Mouse (Mus musculus) midbrain, embryonic 14.5 days (tissue): Measurements from ENCODE around the gene Grid1. TPM values are rescaled to one million over a fixed set of nuclear protein-coding genes. Genes with fewer than 3 reads are reported as not detected.
A peak's percentile ranks its signal among the peaks of the same experiment; 100 is the strongest.

ENCODE experiments used
- ATAC-seq: fragments of 200-750 bp; cut with Nextera tagmentation; 2 replicates; pipeline ENCODE4 v1.8.0; 2017; ENCODE audit warnings: moderate number of reproducible peaks, moderate library complexity; ENCODE audit not compliant: low FRiP score, low TSS enrichment
- DNase-seq: peaks from one replicate; pipeline ENCODE4 v3.0.0-alpha.2; 2015
- H3K27ac ChIP-seq: fragments of 300-500 bp; sonication (generic); replicated peaks from 2 replicates; pipeline ENCODE4 v1.5.1; 2014; ENCODE audit warnings: mild to moderate bottlenecking, low read depth, low read length, moderate library complexity
- H3K27me3 ChIP-seq: fragments of 300-500 bp; sonication (generic); 2 replicates; pipeline ENCODE4 v1.6.1; 2014; ENCODE audit warnings: low read length, control low read depth, mixed read lengths; ENCODE audit not compliant: control insufficient read depth, insufficient read depth
- H3K36me3 ChIP-seq: fragments of 300-500 bp; sonication (generic); 2 replicates; pipeline ENCODE4 v1.6.1; 2014; ENCODE audit warnings: low read length, control low read depth; ENCODE audit not compliant: control insufficient read depth, insufficient read depth
- H3K4me1 ChIP-seq: fragments of 300-500 bp; sonication (generic); 2 replicates; pipeline ENCODE4 v1.6.1; 2014; ENCODE audit warnings: mild to moderate bottlenecking, antibody characterized with exemption, low read length, control low read depth; ENCODE audit not compliant: control insufficient read depth, insufficient read depth
- H3K4me2 ChIP-seq: fragments of 300-500 bp; sonication (generic); 2 replicates; pipeline ENCODE4 v1.6.1; 2014; ENCODE audit warnings: mild to moderate bottlenecking, low read length, moderate library complexity
- H3K4me3 ChIP-seq: fragments of 300-500 bp; sonication (generic); replicated peaks from 2 replicates; pipeline ENCODE4 v1.5.1; 2014; ENCODE audit warnings: low read depth, low read length
- H3K9ac ChIP-seq: fragments of 300-500 bp; sonication (generic); replicated peaks from 2 replicates; pipeline ENCODE4 v1.6.1; 2014; ENCODE audit warnings: mild to moderate bottlenecking, low read length, moderate library complexity
- H3K9me3 ChIP-seq: fragments of 300-500 bp; sonication (generic); 2 replicates; pipeline ENCODE4 v1.6.1; 2016; ENCODE audit warnings: low read length, control low read depth, mixed read lengths; ENCODE audit not compliant: control insufficient read depth
- WGBS: fragments of 180-500 bp; shearing (Covaris S2); extraction: QIAGEN DNeasy Blood & Tissue Kit; methylation state at CpG from one replicate; pipeline ENCODE4 v1.1.7; 2014; 5-methylcytosine and 5-hydroxymethylcytosine counted together
- polyA plus RNA-seq: library from polyadenylated mRNA; unstranded; fragments of >200 nt; fragmentation: Nextera tagmentation; extraction: Ambion mirVana; gene quantifications from 2 replicates; pipeline ENCODE4 v1.2.1, GENCODE M21; 2014

Gene Grid1
- polyA plus RNA-seq, 1 experiment from 2014 or later: 5.1 TPM

GRCm38 (mm10) chr14:34945471-34946313 is 125.8 kb downstream of the Grid1 start:
- 0 out of 2 replicates have a peak, but pooled peaks cover 3% of the 10 kb centered on the region for H3K4me1 ChIP-seq
- DNase-seq (peak; percentile 57), ATAC-seq (peak; percentile 61)
- H3K9ac ChIP-seq: no peak overlapping the region
- H3K4me3 ChIP-seq: no peak overlapping the region
- H3K36me3 ChIP-seq: no peaks in the 10 kb centered on the region
- WGBS: 82% methylated on average over 17 of the region's 17 CpGs
- no peaks in the 10 kb centered on the region for H3K9me3 ChIP-seq
- H3K27me3 ChIP-seq: no peaks in the 10 kb centered on the region
- H3K4me2 ChIP-seq: no peak overlapping the region
- peak overlapping the region; percentile 50; the same call in 1 of the 2 replicates for H3K27ac ChIP-seq

- ATAC-seq: peak; percentile 72
- Histone ChIP-seq H3K4me2 (no peak overlapping the region), H3K9me3 (no peaks in the 10 kb centered on the region), H3K4me1 (0 out of 2 replicates have a peak, but pooled peaks cover 3% of the 10 kb centered on the region), H3K9ac (no peak overlapping the region), H3K4me3 (no peak overlapping the region), H3K27ac (peak overlapping the region; percentile 71), H3K36me3 (no peaks in the 10 kb centered on the region), H3K27me3 (no peaks in the 10 kb centered on the region)
- DNase-seq: no peak
- 56% methylated on average over 2 of the region's 2 CpGs for WGBS
Observed at GRCm38 (mm10) chr14:34946314-34946583, 126.3 kb downstream of the Grid1 start.

DNA sequence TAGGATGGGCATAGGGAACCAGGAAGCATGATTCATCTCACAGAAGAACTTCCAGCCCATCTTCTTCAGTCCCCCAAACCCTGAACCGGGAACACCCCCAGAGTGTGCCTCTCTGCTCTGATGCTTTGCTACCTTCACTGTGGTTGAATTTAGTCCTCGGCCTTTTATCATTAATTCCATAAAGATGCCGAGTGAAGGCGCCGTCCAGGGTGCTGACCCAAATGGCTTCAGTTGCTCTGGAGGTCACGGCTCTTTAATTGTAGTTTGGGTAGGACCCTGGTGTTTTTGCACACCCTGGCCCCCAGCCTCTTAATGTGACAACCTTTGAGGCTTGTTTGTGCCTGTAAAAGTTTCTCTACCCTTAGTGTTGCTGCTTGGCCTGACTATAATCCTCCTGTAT is 128.3 kb downstream of the Grid1 start:
- Histone ChIP-seq H3K4me3 (no peak overlapping the region), H3K27ac (no peak overlapping the region), H3K9ac (no peak overlapping the region), H3K36me3 (no peaks in the 10 kb centered on the region), H3K27me3 (no peaks in the 10 kb centered on the region), H3K9me3 (no peaks in the 10 kb centered on the region), H3K4me1 (0 out of 2 replicates have a peak, but pooled peaks cover 3% of the 10 kb centered on the region), H3K4me2 (no peak overlapping the region)
- 82% methylated on average over 6 of the region's 6 CpGs for WGBS
- DNase-seq (no peak), ATAC-seq (no peak)

DNA sequence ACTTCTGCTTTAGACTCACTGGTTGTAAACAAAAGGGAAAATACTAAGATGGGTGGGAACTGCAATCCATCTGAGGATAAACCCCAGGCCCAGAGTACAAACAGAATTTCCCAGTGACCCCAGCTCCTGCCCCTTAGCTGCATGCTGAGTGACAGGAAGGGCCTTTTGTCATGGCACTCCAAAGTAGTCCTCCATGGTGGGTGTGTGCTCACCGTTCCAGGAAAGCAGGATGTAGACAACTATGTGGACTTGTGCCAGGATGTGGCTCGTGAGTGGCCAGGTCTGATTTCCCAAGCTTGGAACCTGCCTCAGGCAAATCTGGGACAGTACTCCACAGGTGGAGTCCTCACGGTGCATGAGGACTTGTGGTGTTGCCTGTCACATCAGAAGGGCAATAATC is 132.4 kb downstream of the Grid1 start:
- 61% methylated on average over 3 of the region's 3 CpGs for WGBS
- DNase-seq (no peak), ATAC-seq (no peak)
- no peaks in the 10 kb centered on the region for H3K27me3 ChIP-seq
- no peak overlapping the region for H3K4me2 ChIP-seq
- H3K36me3 ChIP-seq: no peaks in the 10 kb centered on the region
- H3K9ac ChIP-seq: no peak overlapping the region
- no peaks in the 10 kb centered on the region for H3K4me1 ChIP-seq
- H3K4me3 ChIP-seq: no peak overlapping the region
- H3K27ac ChIP-seq: no peak overlapping the region
- no peaks in the 10 kb centered on the region for H3K9me3 ChIP-seq

- H3K9ac ChIP-seq: no peak overlapping the region
- ATAC-seq (no peak), DNase-seq (no peak)
- H3K27ac ChIP-seq: no peak overlapping the region
- no peaks in the 10 kb centered on the region for H3K36me3 ChIP-seq
- no peak overlapping the region for H3K4me3 ChIP-seq
- H3K4me1 ChIP-seq: no peaks in the 10 kb centered on the region
- 89% methylated on average over 9 of the region's 9 CpGs for WGBS
- no peak overlapping the region for H3K4me2 ChIP-seq
- H3K9me3 ChIP-seq: no peaks in the 10 kb centered on the region
- H3K27me3 ChIP-seq: no peaks in the 10 kb centered on the region
Observed at GRCm38 (mm10) chr14:34953566-34953965, 133.7 kb downstream of the Grid1 start.

DNA sequence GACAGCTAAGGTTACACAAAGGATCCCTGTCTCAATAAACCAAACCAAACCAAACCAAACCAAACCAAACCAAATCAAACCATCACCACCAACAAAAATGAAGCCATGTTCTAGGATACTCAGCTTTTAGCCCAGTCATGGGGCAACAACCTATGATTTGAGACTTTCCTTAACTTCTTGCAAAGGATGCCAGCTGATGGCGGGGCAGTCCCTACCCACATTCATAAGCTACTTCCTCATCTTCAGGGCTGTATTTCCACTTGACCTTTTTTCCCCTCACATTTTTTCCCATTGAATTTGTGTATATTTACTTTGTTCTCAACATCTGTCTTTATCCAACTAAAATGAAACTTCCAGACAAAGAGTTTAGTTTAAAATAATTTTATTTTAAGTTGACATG is 135.8 kb downstream of the Grid1 start:
- H3K36me3 ChIP-seq: no peaks in the 10 kb centered on the region
- H3K4me1 ChIP-seq: no peaks in the 10 kb centered on the region
- H3K9me3 ChIP-seq: no peaks in the 10 kb centered on the region
- H3K4me2 ChIP-seq: no peak overlapping the region
- H3K9ac ChIP-seq: no peak overlapping the region
- H3K27me3 ChIP-seq: no peaks in the 10 kb centered on the region
- DNase-seq: no peak
- H3K27ac ChIP-seq: no peak overlapping the region
- no peak for ATAC-seq
- no peak overlapping the region for H3K4me3 ChIP-seq
- WGBS: 98% methylated on average over 1 of the region's 1 CpGs

GRCm38 (mm10) chr14:34960227-34960626 is 140.3 kb downstream of the Grid1 start:
- Histone ChIP-seq H3K4me1 (no peaks in the 10 kb centered on the region; the same call in 1 of the 2 replicates), H3K4me3 (no peak overlapping the region), H3K27me3 (no peaks in the 10 kb centered on the region), H3K27ac (no peak overlapping the region), H3K9me3 (no peaks in the 10 kb centered on the region), H3K9ac (no peak overlapping the region), H3K36me3 (no peaks in the 10 kb centered on the region), H3K4me2 (no peak overlapping the region)
- peak; percentile 43; the same call in 1 of the 2 replicates for ATAC-seq
- WGBS: 57% methylated on average over 6 of the region's 6 CpGs
- peak; percentile 35 for DNase-seq

DNA sequence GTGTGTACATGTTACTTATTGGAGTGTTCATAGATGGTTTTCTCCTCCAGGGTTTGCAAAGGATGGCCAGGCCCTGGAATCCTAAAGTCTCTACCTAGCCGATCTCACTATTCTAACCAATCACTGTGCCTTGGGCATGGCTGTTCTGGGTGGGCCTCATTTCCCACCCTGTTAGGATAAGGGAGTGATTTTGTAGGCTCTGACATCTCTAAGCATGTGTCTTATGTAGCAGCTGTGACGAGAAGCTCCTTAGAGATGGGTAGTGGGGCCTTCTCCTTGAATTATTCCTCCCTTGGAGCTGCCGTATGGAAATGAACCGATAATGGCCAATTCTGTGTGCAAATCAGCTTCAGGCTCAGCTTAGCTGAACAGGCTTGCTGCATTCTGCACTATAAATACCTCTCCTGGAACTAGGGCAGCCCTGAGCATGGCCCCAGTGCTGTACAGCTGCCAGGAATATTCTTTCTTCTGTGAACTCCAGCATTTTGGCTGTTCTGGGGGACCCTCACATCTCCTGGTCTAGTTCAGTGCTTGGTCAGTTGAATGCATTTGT is 143.8 kb downstream of the Grid1 start:
- Histone ChIP-seq H3K4me2 (no peak overlapping the region), H3K27ac (no peak overlapping the region), H3K36me3 (no peaks in the 10 kb centered on the region), H3K27me3 (no peaks in the 10 kb centered on the region), H3K9me3 (no peaks in the 10 kb centered on the region), H3K4me1 (no peaks in the 10 kb centered on the region; the same call in 1 of the 2 replicates), H3K4me3 (no peak overlapping the region), H3K9ac (no peak overlapping the region)
- no peak for ATAC-seq
- DNase-seq: no peak
- 64% methylated on average over 4 of the region's 4 CpGs for WGBS
